Mouse (Mus musculus) cerebellum, adult 9-11 months (tissue): ENCODE data around the gene Nelfe.

Experiments
- DNase-seq: peaks from one replicate; pipeline ENCODE4 v3.0.0; 2022

The Nelfe gene

DNA sequence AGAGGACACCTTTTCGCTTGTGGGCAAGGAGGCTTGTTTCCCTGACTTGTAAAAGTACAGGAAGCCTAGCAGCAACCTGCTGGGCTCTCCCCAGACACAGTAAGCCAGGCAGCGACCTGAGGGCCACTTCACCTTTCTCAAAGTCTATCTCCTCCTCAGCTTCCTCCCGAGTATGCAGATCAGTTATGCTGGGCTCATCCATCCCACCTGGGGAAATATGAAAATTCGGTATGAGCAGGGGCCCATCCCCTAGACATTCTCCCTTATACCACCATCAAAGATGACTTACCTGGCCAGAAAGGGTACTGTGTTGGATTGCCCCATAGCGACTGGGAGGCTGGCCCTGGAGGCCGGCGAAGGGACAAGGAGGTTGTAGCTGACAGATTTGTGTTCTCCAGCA, 2.6 kb upstream of the Nelfe start:
- no peak for DNase-seq

DNA sequence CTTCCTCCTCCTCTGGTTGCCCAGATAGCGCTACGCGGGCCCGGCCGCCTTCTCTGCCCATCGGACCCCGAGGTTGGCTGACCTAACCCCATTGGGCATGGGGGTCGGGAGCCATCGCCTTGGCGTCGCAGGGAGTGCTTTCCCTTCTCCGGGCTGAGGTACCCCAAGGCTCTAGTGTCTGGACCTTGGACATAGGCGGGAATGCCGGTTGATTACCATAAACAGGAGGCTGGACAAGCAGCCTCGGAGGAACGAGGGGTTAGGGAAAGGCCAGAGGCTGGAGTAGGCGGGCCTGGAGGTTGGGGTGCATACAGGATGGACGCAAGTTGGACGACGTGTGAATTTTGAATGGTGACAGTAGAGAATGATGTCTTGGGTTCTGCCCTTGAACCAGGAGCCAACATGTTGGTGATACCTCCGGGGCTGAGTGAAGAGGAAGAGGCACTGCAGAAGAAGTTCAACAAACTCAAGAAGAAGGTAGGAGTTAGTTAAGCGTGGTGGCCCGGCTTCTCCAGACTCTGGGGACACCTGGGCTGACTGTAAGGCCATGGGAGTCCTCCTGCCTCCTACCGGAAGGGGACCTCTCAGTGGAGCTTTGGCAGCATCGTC, 430 bp downstream of the Nelfe start:
- no peak for DNase-seq

DNA sequence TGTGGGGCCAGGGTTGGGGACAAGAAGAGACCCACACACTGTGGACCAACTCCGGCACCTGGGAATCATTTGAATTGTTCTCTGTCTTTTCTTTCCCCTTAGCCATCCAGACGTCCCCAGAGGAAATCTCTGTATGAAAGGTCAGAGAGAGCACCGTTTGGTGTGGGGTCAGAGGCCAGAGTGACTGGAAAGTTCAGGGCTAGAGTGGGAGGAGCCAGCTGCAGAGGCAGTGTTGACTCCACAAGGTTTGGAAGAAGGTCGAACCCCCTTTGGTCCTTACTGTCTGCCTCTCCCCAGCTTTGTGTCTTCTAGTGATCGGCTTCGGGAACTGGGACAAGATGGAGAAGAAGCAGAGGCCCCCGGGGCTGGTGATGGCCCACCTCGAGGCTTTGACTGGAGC, 3.3 kb downstream of the Nelfe start:
- no peak for DNase-seq

DNA sequence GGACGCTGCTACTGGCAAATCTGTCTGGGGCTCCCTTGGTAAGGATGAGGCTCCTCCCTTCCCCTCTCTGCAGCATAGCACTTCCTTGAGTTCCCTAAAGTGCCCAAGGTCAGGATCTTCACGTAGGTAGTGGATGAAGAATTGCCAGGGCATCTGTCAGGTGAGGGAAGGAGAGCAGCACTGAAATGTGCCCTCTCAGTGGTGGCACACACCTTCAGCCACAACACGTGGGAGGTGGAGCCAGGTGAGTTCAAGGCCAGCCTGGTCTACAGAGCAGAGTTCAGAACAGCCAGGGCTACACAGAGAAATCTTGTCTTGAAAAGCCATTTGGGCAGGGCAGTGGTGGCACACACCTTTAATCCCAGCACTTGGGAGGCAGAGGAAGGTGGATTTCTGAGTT, 4.6 kb downstream of the Nelfe start:
- DNase-seq, result no peak

DNA sequence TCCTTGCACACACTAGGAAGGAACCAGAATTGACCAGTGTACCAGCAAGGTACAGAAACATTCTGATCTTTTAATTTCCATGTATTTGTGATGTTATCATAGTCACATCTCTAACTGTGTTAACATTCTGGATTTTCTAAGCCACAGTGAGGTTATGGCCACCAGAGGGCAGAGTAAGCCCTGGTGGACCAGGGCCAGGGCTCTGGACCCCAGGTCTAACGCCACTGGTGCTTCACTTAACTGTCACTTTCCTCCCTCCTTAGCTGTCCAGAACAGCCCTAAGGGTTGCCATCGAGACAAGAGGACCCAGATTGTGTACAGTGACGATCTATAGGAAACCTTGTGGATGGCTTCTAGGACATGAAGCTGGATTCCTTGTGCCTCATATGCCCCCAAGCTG, 5.6 kb downstream of the Nelfe start:
- no peak for DNase-seq

DNA sequence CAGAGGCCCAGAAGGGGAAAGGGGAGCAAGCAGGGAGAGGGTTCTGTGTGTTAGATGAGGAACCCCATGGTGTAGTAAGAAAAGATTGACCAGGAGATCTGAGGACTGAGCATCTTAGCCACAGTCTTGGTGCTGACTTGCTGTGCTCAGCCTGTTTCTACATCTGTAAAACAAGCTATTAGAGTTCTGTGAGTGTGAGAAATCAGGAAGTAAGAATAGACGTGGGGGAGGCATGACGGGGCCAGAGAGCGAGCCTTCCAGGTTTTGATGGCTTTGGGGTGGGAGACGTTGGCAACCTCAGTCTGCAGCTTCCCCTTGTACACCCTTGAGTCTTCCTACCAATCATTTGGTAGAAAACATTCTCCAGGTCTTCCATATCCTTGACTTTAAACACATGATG, 8.5 kb downstream of the Nelfe start:
- no peak for DNase-seq

DNA sequence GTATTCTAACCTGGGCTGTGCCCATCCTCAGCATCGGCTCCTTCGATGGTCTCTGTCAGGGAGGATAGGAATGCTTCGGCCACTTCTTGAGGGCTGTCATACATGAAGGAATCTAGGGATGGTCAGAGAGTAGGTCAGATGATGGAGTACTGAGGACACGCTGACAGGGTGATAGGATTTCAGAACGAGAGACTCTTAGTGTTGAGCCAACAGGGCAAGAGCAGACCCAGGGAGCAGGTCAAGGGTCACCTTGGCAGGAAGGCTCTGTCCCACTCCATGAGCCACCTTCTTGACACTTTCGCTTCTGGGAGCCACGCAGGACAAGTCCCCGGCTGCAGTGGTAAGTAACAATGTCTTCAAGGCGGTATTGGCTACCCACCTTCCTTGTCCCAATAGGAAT, 10.3 kb downstream of the Nelfe start:
- no peak for DNase-seq

DNA sequence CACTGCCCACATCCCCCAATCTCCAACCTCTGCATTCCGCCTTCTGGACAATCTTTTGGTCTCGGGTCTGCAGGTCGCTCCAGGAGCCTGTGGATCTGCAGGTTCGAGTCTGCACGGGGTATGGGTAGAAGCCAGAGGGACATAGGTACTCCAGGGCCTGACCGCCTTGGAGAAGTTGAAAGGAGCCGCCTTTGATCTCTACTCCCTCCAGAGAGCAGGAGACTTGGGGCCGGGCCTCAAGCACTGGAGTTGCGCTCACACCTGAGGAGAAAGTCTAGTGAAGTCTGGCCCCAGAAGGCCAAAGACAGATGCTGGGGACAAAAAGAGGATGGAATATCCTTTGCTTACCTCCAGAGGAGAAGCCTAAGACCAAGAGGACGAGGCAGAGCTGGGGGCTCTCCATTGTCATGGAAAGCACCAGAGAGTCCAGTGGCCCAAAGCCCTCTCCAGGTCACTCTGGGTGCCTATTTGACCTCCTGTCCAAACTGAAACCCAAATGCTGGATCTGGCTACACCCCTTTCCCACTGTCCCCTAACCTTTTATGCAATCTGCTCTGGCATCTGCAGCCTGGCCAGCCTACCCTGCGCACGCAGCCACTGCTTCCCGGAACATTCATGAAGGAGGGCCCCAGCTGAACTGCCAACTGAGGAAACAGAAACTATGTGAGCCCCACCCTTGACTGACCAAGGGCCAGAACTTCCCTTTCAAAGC, 11.7 kb downstream of the Nelfe start:
- DNase-seq, result no peak

DNA sequence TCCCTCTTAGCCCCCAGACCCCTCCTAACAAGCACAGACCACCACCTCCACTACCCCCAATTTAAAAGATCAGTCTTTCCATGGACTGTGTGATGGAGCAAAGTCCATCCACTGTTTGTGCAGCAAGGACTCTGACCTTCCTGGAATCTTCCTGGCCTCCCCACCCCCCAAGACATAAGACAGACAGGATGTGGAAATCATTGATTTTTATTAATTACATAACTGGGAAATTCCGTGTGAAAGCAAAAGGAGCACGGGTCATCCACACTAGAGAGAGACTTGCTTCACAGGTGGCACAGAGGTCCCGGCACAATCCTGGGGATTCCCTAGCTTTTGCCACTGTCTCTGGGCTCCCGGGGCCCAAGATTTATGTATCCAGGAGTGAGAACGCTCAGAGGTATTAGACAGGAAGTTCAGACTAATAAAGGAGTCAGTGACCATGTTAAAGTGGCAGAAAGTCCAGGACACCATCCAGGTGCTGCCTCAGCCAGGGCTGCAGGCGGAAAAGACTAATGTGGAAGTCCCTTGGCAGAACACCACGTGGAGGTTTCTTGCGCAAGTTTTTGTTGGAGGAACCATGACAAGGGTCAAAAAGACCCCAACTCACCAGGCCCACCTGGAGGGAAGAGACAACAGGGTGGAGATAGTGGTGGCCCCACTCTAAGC, 12.4 kb downstream of the Nelfe start, which contains the start of gene Cfb:
Cfb (minus strand) TSS at position 103 of the 666 bp plus-strand sequence.
- DNase-seq, result no peak

DNA sequence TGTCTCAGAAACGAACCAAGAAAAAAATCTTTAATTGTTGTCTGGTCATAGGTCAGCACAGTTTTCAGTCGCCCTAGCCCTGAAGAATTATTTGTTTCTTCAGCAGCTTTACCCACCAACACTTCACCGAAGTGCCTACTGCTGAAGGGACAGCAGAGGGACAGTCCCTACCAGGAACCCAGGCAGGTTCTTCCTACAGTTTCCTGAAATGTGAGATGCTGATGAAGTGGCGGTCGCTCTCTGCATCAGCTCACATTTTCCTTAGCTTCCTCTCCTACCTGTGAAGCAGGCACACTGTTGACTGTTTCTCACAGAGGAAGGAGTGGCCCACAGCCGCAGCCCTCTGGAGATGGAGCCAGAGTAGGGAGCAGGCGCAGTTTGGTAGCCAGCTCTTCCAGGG, 15.8 kb downstream of the Nelfe start:
- no peak for DNase-seq

DNA sequence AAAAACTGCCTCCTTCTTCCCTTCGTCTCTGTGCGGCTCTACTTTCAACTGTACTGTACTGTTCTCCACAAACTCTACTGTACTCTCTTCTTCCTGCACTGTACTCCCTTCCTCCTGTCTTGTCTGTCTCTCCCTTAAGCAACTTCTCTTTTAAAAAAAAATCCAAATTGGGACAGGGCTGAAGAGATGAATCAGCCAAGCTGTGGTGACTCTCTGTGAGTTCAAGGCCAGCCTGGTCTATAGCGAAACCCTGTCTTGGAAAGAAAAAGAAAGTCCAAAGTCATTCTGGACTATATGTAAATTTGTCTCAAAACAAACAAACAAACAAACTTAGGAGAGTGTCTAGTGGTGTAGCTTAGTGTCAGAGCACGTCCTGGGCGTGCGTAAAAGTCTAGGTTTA, 24.1 kb downstream of the Nelfe start:
- no peak for DNase-seq

DNA sequence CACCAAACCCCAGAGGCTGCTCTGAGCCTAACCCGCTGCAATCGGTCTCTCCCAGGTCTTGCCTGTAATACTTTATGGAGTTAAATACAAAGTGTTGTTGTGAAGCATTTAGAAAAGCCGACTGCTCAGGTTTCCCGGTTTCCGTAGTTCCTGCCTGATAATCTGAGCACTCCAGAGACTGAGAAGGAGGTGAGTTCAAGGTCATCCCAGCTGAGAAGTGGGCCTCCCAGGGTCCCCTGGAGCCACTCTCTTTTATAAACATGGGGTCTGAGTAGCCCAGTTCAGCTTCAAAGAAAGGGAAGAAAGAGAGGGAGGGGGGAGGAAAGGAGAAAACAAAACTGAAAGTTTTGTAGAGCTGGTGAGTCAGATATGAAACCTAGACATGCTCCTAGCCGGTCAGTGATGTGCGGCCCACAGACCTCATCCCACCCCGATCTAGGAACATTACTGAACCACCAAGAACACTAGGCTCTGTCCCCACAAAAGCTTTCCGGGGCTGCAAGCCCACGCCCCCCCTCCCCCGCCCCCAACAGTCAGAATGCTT, 29.2 kb downstream of the Nelfe start, which contains the start of gene Zbtb12:
Zbtb12 (plus strand) TSS at position 148 of the 544 bp plus-strand sequence.
- DNase-seq, result no peak

DNA sequence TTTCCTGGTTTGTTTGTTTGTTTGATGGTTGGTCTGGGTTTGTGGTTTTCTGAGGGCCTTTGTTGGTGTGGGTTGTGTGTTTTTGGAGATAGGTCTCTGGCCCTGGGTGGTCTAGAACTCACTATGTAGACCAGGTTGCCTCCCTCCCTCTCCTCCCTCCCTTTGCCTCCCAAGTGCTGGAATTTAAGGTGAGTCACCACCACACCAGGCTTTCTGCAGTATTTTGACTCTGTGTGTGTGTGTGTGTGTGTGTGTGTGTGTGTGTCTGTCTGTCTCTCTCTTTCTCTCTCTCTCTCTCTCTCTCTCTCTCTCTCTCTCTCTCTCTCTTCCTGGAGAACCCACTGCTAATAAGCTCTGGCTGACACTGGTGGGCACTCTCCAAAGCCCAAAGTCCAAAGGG, 31.0 kb downstream of the Nelfe start:
- DNase-seq, result no peak

DNA sequence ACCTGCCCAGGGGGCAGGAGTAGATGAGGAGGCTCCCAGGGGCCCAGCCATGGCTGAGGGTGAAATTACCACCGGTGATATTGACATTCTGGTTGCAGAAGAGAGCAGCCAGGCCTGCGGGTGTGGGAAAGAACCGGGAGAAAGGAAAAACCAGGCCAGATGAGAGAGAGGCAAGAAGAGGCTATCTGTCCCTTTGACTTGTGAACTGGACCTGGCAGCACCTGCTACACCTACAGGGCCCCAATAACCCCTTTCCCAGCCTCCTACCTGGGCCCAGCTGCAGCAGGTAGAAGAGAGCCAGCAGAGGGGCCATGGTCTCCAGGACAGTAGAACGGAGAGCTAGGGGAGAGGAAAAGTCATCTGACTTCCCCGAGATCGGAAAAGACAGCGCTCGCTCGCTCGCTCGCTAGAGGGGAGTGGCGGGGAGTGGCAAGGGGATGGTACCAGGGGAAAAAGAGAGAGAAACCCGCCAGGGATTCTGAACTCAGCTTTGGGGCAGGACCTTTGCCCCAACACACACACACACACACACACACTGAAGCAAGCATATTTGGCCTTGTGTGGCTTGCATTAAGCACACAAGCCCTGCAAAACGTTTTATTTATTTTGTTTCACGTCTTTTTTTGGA, 31.6 kb downstream of the Nelfe start, which contains the start of gene Gm20547:
Gm20547 (minus strand) TSS at position 360 of the 628 bp plus-strand sequence.
- no peak for DNase-seq

DNA sequence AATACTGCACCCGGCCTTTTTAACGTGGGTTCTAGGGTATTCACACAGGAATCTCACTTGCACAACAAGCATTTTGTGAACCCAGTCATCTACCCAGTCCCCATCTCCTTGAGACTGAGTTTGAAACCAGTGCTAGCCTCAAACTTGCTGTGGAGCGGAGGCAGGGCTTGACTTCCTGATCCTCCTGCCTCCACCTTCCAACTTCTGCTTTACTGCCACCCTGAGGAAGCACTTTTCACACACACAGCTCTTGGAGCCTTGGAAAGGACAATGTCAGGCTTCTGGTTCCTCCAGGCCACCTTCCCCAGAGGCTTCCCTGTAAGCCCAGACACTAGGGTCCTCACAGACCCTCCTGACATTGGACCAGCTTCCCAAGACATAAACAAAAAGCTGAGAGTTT, 33.1 kb downstream of the Nelfe start:
- DNase-seq, result no peak

DNA sequence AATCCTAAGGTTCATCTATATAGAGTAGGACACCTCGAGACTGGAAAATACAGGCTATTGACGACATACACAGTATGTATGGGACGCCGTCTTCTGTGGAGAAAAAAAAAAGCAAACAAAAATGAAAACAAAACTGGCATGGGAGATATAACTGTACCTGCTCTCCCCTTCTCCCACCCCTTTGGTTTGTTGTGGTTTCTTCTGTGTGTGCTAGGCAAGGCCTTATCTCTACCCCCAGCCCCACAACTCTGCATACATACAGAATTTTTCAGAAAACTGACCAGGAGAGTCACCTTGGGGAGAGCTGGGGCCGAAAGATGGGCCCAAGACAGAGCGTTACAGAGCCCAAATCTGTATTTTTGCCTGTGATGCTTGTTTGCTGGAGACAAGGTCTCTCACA, 34.5 kb downstream of the Nelfe start:
- DNase-seq, result no peak

DNA sequence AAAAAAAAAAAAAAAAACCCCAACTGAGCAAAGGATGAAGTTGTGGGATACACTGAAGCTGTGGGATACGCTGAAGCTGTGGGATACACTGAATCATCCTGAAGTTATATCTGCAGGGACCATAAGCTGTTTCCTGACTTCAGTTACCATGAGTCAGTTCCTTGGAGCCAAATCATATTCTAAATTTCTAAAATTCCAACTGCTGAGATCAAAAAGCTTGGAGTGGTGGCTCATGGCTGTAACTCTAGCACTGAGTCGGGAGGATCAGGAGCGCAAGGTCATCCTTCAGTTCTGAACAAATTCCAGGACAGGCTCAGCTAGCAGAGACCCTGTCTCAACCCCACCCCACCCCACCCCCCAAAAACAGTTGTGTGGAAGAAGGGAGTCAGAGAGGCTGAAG, 35.4 kb downstream of the Nelfe start:
- DNase-seq, result no peak

DNA sequence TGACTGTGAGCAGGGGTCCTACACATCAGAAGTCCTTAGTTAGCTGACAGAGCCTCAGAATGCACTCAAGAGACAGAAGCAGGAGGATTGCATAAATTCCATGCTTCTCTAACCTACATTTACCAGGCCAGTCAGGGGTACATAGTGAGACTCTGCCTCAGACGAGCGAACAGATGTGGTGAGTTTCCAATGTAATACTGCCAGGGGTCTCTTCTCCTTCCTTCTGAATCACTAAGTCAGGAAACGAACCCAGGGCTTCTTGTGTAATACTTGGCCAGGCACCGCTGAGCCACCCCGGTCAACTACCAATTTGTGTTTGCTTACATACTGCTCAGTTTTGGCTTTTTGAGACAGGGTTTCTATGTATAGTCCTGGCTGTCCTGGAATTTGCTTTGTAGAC, 37.8 kb downstream of the Nelfe start:
- DNase-seq, result no peak

DNA sequence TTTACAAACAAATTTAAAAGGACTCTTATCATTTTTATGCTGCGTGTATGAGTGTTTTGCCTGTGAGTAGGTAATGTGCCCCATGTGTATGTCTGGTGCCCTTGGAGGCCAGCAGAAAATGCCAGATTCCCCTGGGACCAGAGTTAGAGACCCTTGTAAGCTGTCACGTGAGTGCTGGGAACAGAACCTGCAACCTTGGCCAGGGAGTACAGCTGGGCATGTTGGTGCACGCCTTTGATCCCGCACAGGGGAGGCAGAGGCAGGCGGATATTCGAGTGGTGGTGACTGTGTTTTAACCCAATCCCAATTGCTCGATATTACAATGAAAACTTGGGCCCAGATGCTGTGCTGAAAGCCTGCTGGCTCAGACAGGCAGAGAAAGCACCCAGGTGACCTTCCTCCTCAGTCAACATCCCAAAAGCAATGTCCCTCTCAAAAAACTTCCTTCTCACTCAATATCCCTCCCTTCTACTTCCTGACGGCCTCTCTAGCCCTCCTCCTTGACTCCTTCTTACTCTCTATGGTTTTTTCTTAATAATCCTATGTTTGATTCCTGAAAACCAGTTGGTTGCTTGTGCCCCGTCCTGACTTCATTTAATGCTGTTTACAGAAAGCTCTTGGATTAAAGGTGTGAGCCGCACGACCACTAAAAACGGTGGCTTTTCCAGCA, 40.0 kb downstream of the Nelfe start:
- DNase-seq, result no peak

DNA sequence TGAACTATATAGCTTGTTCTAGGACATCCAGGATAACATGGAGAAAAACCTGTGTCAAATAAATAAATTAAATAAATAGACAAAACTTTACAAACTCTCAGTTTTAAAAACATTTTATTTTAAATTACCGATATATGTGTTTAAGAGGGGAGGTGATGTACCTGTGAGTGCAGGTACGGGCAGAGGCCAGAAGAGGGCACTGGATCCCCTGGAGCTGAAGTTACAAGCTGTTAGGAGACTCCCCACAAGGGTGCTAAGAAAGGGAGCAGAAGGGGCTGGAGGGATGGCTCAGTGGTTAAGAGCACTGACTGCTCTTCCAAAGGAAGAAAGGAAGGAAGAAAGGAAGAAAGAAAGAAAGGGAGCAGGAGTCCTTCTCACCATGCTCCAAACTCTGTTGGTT, 41.2 kb downstream of the Nelfe start:
- no peak for DNase-seq

DNA sequence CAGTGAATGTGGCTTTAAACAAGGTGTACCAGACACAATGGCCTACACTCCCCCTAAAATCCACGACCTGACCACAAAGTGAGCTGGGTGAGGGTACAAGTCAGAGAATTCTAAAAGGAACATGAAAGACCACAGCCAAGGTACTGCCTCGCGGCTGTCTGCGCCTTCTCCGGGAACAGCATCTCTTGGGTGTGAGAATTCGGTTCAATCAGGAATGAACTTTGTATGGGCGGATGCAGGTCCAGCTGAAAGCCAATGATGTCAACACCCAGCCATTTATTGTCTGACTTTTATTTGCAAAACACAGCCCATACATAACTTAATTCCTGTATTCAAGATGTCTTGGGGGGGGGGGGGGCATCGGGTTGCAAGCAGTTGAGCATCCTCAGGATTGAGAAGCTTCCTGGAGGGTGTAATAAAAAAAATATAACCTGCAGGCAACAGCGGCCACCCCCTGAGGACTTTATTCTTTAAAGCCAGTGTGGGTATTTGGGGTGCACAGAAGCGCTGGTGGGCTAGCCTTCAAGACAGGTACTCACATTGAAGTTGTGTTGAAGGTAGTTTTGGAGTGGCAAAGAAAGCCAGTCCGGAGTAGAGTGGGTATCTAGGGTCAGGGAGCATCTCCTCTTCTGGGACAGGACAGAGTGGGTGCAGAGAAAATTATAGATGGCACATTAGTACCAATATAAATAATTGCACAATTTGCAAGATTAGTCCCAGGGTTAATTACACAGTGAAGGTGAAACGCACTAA, 43.1 kb downstream of the Nelfe start:
- peak; percentile 61 for DNase-seq

DNA sequence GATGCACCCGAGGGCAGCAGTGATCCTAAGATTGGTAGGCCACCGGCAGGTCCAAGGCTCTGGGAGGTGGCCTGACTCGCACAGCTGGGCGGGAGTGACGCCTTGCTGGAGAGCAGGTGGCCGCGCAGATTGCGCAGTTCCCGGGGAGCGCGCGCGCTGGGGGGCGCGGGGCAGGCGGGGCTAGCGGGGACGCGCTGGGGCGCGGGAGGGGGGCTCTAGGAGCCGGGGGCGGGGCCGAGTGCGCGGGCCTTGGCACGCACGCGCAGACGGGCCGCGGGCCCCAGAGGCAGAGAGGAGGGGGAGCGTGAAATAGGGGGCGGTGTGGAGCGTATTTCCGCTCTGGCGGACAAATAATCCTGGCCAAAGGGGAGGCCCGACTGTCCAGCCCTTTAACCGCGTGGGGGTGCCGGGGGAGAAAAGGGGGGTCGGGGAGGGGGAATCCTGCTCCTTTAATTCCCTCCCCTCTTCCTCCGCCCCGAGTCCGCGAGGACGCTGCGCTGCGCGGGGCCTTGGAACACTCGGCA, 43.9 kb downstream of the Nelfe start:
- DNase-seq, result peak; percentile 94
